Mouse (Mus musculus) megakaryocyte, embryonic 14.5 days (primary cell): ENCODE data around the gene Myo1e.

Source experiments
- FLI1 ChIP-seq: IDR thresholded peaks from 2 replicates; pipeline ENCODE4 v1.6.1; 2012; ENCODE audit warnings: low read length, inconsistent platforms, mixed read lengths
- GATA1 ChIP-seq: IDR thresholded peaks from 3 replicates; pipeline ENCODE4 v1.6.1; 2012; ENCODE audit warnings: mixed read lengths, low read length, inconsistent platforms, borderline replicate concordance

DNA sequence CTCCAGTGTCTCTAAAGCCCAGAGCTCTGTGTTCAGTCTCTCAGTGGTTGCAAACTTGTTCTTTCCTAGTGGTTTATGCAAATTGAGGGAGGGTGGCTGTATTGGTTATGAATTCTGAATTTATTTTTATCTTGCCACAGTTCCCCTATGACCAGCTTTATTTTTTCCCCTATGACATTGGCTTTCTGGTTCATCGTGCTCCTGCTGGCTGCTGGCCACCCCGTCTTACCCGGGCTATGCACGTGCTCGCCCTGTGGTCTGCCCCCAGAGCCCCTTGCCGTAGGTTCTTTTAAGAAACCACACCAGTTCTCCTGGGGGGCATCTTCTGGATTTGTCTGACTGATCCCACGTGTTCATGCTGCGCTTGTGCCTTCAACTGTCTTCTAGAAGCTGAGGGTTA, 97.8 kb downstream of the Myo1e start:
- TF ChIP-seq GATA1 (no peak), FLI1 (no peak)
